Mouse (Mus musculus): ENCODE measurements around the gene Nudt3. TPM values are rescaled to one million over a fixed set of nuclear protein-coding genes. Genes with fewer than 3 reads are reported as not detected.
A peak's percentile ranks its signal among the peaks of the same experiment; 100 is the strongest.

The Nudt3 gene
- polyA plus RNA-seq, 1 experiment: 59.8 TPM

DNA sequence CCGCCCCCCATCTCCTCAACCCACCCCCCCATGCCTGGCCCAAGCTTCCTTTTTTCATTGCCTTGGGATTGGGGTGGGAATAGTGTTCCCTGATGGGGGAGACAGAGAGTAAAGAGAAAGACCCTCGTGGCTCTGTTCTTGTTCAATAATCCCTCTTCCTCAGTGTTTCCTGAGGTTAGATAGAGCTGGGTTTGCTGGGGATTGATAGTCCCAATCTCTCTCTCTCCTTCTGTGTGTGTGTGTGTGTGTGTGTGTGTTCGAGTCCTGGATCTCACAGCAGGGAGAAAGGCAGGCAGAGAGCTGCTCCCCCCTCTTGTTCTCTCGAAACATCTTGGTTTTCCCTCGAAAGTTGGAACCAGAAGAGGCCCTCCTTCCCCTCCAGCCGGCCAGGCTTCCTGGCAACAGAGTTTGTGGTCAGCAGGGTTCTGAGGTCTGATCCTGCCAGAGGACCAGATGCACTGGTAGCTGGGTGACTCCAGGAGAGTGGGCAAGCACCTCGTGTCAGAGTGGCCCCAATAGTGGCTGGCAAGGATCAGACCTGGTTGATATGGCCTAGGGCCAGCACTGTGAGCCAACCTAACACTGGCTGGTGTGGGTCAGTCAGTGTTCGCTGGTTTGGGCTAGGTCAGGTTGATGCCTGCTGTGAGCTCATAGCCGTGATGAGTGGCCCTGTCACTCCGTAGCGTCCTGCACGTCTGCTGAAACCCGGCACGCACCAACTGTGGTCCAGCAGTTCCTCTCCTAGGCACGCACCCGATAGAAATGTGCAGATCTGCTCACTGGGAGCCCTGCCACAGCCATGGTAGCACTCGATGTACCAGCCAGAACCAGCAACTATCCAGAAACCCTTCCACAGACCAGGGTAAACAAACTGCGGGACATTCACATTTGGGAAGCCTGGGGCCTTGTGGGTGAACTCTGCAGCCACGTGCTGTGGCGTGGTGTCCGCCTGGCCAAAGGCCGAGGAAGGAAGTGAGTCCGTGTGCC lies 70.8 kb downstream of the Nudt3 start:
- H3K27me3 ChIP-seq (ENCODE audit: control insufficient read depth, insufficient read depth, low read length): no peaks in the 10 kb centered on the region
- no peak overlapping the region for H3K4me3 ChIP-seq (ENCODE audit: control insufficient read depth, low read depth, low read length)
- H3K4me1 ChIP-seq (ENCODE audit: control insufficient read depth, insufficient read depth, low read length): peaks cover 11% of the 10 kb centered on the region
- no peak; the same call in 1 of the 2 replicates for TF ChIP-seq POLR2A (IDR thresholded peaks at IDR 0.05; ENCODE audit: control insufficient read depth, low read depth, low read length)
- H3K36me3 ChIP-seq (ENCODE audit: control insufficient read depth, insufficient read depth, low read length): no peaks in the 10 kb centered on the region
- no peak overlapping the region for H3K27ac ChIP-seq (ENCODE audit: control insufficient read depth, insufficient read depth, low read depth, low read length)

DNA sequence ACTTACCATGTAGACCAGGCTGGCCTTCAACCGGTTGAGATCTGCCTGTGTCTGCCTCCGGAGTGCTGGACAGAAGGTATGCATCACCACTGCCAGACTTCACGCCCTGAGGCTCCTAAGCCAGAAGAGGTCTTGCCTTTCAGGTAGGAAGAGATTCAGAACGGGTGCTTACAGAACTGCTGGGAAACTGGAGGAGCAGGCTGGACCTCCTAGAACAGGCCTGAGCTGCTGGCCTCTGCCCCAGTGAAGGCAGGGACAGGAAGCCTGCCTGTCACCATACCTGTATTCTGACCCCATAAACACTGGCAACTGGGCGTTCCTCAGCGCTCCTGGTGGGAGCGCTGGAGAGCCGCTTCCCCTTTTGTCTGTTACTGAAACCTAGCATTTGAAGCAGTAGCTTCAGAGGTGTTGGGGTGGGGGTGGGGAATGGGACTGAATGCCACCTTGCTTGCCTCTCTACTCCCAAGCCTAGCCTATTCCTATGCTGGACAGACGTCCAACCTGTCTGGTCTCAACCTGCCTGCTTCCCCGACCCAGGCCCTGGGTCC lies 71.8 kb downstream of the Nudt3 start:
- TF ChIP-seq CTCF (IDR thresholded peaks at IDR 0.05; ENCODE audit: control insufficient read depth, insufficient read depth, insufficient replicate concordance, low read depth, low read length) (no peak), POLR2A (IDR thresholded peaks at IDR 0.05; ENCODE audit: control insufficient read depth, low read depth, low read length) (no peak)
- Histone ChIP-seq H3K4me1 (ENCODE audit: control insufficient read depth, insufficient read depth, low read length) (peaks cover 10% of the 10 kb centered on the region), H3K27me3 (ENCODE audit: control insufficient read depth, insufficient read depth, low read length) (no peaks in the 10 kb centered on the region), H3K27ac (ENCODE audit: control insufficient read depth, insufficient read depth, low read depth, low read length) (no peak overlapping the region), H3K36me3 (ENCODE audit: control insufficient read depth, insufficient read depth, low read length) (no peaks in the 10 kb centered on the region), H3K4me3 (ENCODE audit: control insufficient read depth, low read depth, low read length) (no peak overlapping the region)

DNA sequence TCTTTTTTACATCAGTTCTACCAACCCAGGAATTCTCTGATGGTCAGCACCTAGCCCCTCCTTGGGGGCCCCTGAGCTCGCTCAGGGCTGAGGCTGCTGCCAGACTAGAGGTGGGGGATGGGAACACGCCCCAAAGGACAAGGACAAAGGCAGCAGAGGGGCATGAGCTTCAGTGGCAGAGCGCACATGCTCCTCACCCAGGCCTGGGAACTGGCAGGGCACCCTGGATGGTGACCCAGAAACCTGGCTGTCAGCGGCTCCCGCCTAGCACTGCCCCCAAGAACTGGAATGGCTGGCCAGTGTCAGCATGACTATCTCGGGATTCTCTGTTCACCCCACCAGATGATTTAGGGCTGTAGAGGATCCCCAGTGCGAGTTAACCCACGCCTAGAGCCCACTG lies 74.1 kb downstream of the Nudt3 start:
- Histone ChIP-seq H3K27me3 (ENCODE audit: control insufficient read depth, insufficient read depth, low read length) (no peaks in the 10 kb centered on the region), H3K4me1 (ENCODE audit: control insufficient read depth, insufficient read depth, low read length) (peaks cover 7% of the 10 kb centered on the region), H3K36me3 (ENCODE audit: control insufficient read depth, insufficient read depth, low read length) (no peaks in the 10 kb centered on the region), H3K4me3 (ENCODE audit: control insufficient read depth, low read depth, low read length) (no peak overlapping the region), H3K27ac (ENCODE audit: control insufficient read depth, insufficient read depth, low read depth, low read length) (no peak overlapping the region)
- TF ChIP-seq POLR2A (IDR thresholded peaks at IDR 0.05; ENCODE audit: control insufficient read depth, low read depth, low read length): no peak
- no peak for TF ChIP-seq CTCF (IDR thresholded peaks at IDR 0.05; ENCODE audit: control insufficient read depth, insufficient read depth, insufficient replicate concordance, low read depth, low read length)

DNA sequence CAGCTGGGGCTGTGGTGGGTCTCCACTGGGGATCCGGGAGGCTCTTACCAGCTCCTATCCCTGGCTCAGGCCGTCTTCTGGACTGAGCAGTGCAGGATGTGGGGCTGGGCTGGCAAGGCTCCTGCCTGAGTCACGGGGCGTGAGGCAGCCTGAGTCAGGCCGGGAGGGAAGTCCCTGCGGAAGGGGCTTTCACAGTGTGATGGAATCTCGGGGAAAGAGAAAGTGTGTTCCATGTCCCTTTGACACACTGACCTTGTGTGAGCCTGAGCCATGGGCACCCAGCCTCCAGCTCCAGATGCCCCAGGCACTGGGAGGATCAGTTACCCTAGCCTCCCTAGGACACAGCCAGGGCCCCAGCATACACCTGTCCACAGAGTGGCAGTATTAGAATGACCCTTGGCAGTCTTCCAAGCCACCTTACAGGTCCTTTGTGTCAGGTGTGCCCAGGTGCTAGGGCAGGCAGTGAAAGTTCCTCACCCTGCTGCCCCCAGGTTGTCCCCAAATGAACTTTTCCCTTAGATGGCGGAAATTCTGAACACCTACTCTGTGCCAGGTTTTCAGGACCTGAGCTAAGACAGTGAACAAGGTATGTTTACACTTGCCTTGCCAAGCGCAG lies 75.9 kb downstream of the Nudt3 start:
- TF ChIP-seq CTCF (IDR thresholded peaks at IDR 0.05; ENCODE audit: control insufficient read depth, insufficient read depth, insufficient replicate concordance, low read depth, low read length) (no peak), POLR2A (IDR thresholded peaks at IDR 0.05; ENCODE audit: control insufficient read depth, low read depth, low read length) (no peak)
- peaks cover 5% of the 10 kb centered on the region for H3K4me1 ChIP-seq (ENCODE audit: control insufficient read depth, insufficient read depth, low read length)
- H3K36me3 ChIP-seq (ENCODE audit: control insufficient read depth, insufficient read depth, low read length): no peaks in the 10 kb centered on the region
- H3K27me3 ChIP-seq (ENCODE audit: control insufficient read depth, insufficient read depth, low read length): no peaks in the 10 kb centered on the region
- no peak overlapping the region for H3K4me3 ChIP-seq (ENCODE audit: control insufficient read depth, low read depth, low read length)
- no peak overlapping the region for H3K27ac ChIP-seq (ENCODE audit: control insufficient read depth, insufficient read depth, low read depth, low read length)

DNA sequence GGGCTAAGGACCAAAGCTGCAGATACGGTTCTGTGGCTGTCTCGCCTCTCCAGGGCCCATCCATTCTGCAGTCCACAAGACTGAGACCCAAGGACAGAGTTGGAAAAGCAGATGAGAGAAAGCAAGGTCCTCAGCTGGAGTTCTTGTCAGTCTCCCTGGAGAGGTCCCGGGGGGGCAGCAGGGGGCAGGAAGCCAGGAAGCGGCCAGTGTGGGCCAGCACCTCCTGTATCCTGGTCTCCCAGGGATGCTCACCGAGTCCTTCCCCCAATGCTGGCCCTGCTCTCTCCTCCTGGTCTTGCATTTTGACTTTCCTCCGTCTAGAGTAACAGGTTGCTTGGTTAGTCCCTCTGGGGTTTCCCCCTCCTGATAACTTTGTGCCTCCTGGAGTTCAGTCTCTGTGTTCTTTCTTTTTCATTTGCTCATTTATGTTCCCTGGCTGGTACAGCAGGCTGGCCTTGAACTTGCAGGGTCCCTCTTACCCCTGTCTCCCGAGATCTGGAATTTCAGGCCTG lies 76.7 kb downstream of the Nudt3 start:
- Histone ChIP-seq H3K27me3 (ENCODE audit: control insufficient read depth, insufficient read depth, low read length) (no peaks in the 10 kb centered on the region), H3K36me3 (ENCODE audit: control insufficient read depth, insufficient read depth, low read length) (no peaks in the 10 kb centered on the region), H3K27ac (ENCODE audit: control insufficient read depth, insufficient read depth, low read depth, low read length) (no peak overlapping the region), H3K4me1 (ENCODE audit: control insufficient read depth, insufficient read depth, low read length) (peaks cover 5% of the 10 kb centered on the region), H3K4me3 (ENCODE audit: control insufficient read depth, low read depth, low read length) (no peak overlapping the region)
- TF ChIP-seq POLR2A (IDR thresholded peaks at IDR 0.05; ENCODE audit: control insufficient read depth, low read depth, low read length): no peak
- TF ChIP-seq CTCF (IDR thresholded peaks at IDR 0.05; ENCODE audit: control insufficient read depth, insufficient read depth, insufficient replicate concordance, low read depth, low read length): no peak

DNA sequence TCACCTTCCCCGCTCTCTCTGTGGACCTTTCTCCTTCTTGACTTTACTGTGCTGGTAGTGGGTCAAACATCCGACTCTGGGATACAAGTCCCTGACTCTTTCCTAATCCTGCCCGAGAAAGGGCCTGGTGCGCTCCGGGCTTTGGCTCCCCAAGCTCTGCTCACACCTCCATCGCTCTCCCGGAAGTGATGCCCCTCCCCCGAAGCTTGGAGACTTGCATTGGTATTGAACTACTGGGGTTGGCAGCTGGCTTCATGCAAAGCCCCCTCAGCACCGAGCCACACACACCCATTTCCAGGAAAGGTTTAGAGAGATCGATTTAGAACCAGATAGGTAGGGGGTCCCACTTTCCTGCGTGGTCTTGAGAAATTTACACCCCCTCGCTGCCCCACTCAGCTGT lies 77.3 kb downstream of the Nudt3 start:
- Histone ChIP-seq H3K36me3 (ENCODE audit: control insufficient read depth, insufficient read depth, low read length) (no peaks in the 10 kb centered on the region), H3K27me3 (ENCODE audit: control insufficient read depth, insufficient read depth, low read length) (no peaks in the 10 kb centered on the region), H3K27ac (ENCODE audit: control insufficient read depth, insufficient read depth, low read depth, low read length) (no peak overlapping the region), H3K4me3 (ENCODE audit: control insufficient read depth, low read depth, low read length) (no peak overlapping the region), H3K4me1 (ENCODE audit: control insufficient read depth, insufficient read depth, low read length) (peaks cover 5% of the 10 kb centered on the region)
- no peak for TF ChIP-seq CTCF (IDR thresholded peaks at IDR 0.05; ENCODE audit: control insufficient read depth, insufficient read depth, insufficient replicate concordance, low read depth, low read length)
- TF ChIP-seq POLR2A (IDR thresholded peaks at IDR 0.05; ENCODE audit: control insufficient read depth, low read depth, low read length): 0 out of 2 replicates have a peak, but pooled peaks have one; percentile 12

DNA sequence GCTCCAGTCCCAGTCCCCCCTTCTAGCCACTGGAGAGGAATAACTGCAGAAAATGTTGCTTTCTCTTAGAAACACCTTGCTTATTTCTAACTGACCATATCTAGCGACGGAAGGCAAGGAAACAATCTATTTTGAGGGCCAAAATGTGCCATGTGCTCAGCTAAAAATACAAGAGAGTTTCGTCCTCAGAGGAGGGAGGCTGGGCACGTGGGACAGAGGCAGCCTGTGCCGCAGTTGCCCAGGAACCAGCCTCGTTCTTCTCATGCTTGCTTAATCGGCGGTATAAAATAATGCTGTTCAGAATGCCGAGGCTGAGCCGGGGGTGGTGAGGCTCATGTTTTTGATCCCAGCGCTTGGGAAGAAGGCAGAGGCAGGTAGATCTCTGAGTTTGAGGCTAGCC lies 78.7 kb downstream of the Nudt3 start:
- peaks cover 5% of the 10 kb centered on the region for H3K4me1 ChIP-seq (ENCODE audit: control insufficient read depth, insufficient read depth, low read length)
- no peaks in the 10 kb centered on the region for H3K36me3 ChIP-seq (ENCODE audit: control insufficient read depth, insufficient read depth, low read length)
- H3K27ac ChIP-seq (ENCODE audit: control insufficient read depth, insufficient read depth, low read depth, low read length): no peak overlapping the region
- H3K4me3 ChIP-seq (ENCODE audit: control insufficient read depth, low read depth, low read length): no peak overlapping the region
- TF ChIP-seq CTCF (IDR thresholded peaks at IDR 0.05; ENCODE audit: control insufficient read depth, insufficient read depth, insufficient replicate concordance, low read depth, low read length) (no peak), POLR2A (IDR thresholded peaks at IDR 0.05; ENCODE audit: control insufficient read depth, low read depth, low read length) (no peak)
- no peaks in the 10 kb centered on the region for H3K27me3 ChIP-seq (ENCODE audit: control insufficient read depth, insufficient read depth, low read length)
